Mouse (Mus musculus): ENCODE measurements around the gene Rspry1. TPM values are rescaled to one million over a fixed set of nuclear protein-coding genes. Genes with fewer than 3 reads are reported as not detected.

The Rspry1 gene
- polyA plus RNA-seq, 1 experiment, result 4.8 TPM

Other genes starting within 250 kb of the Rspry1 start
- gene Herpud1, start 215.5 kb upstream of the Rspry1 start, polyA plus RNA-seq (2012; rRNA removed), result 170 and 227 TPM in 2 replicates
- 12.6 and 17.0 TPM in 2 replicates for gene Nlrc5, start 167.6 kb upstream of the Rspry1 start, polyA plus RNA-seq (2012; rRNA removed)
- gene Cpne2, start 68.9 kb upstream of the Rspry1 start, polyA plus RNA-seq (2012; rRNA removed), result 37.7 and 57.2 TPM in 2 replicates
- gene Fam192a, start 60 bp downstream of the Rspry1 start, polyA plus RNA-seq (2012; rRNA removed), result 22.6 and 23.3 TPM in 2 replicates
- gene Arl2bp, start 64.7 kb downstream of the Rspry1 start, polyA plus RNA-seq (2012; rRNA removed), result 61.7 and 76.1 TPM in 2 replicates
- 63.8 and 69.8 TPM in 2 replicates for gene Pllp, start 94.3 kb downstream of the Rspry1 start, polyA plus RNA-seq (2012; rRNA removed)
- 7.7 and 8.9 TPM in 2 replicates for gene Ccl22, start 143.7 kb downstream of the Rspry1 start, polyA plus RNA-seq (2012; rRNA removed)
- 53.2 and 127 TPM in 2 replicates for gene Cx3cl1, start 170.1 kb downstream of the Rspry1 start, polyA plus RNA-seq (2012; rRNA removed)
- gene Ccl17, start 208.5 kb downstream of the Rspry1 start, polyA plus RNA-seq (2012; rRNA removed), result 2.5 and 4.9 TPM in 2 replicates
- gene Coq9, start 236.4 kb downstream of the Rspry1 start, polyA plus RNA-seq (2012; rRNA removed), result 100 and 148 TPM in 2 replicates
- 39.1 and 44.8 TPM in 2 replicates for gene Ciapin1, start 236.4 kb downstream of the Rspry1 start, polyA plus RNA-seq (2012; rRNA removed)

All from large intestine, adult 2 months (tissue).